8 mouse cellular contexts compared by ENCODE assay signal in the genomic region with DNA sequence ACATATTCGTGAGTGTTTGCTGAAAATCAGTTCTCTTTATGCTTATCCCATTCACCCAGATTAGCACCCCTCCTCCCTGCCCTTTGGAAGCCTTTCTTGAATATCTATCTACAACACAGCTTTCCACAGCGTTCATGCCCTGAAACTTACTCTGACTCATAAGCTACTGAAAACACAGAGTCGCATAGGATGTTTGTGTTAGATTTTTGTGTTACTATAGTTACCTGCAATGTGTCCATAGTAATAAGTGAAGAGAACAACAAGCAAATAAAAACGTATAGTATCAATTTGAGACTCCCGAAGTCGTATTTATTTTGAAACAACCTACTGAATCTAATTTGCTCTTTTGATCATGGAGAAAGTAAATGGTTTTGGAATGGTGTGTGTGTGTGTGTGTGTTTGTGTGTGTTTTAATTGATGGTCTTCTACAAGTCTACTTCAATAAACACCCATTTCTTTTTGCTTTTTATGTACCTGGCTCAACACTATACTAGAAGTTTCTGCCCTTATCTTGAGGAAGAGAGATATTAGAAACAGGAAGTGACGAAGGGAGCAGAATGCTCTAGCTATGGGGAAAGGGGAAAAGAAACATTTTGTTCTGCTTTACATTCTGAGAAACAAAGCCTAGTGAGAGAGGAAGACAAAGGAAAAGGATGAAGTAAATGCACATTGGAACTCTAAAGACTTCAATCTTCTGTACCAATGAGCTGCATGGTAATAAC. TPM values are rescaled to one million over a fixed set of nuclear protein-coding genes. Genes with fewer than 3 reads are reported as not detected.
DNase-seq lines count a peak whose midpoint lies in the region; ATAC-seq and TF ChIP-seq lines count a peak whose summit lies in the region.

No protein-coding gene starts in this region.

- DNase-seq in cerebellum, adult 2 months = no peak
- DNase-seq in cerebellum, adult 9-10 months = no peak
- DNase-seq in 416B (ENCODE audit: low read depth) = peak; percentile 71
- no peak for DNase-seq in cerebellum, postnatal 4 days (ENCODE audit: low spot score in 2 of 2)
- DNase-seq in testis, postnatal 14 days (ENCODE audit: low spot score) = no peak

- TF ChIP-seq POLR2A in cerebellum, adult 2 months (IDR thresholded peaks at IDR 0.05; ENCODE audit: borderline replicate concordance, insufficient read depth, low read length) = no peak

- H3K9me3 ChIP-seq in embryonic facial prominence, embryonic 15.5 days (replicated peaks) = no peaks in the 10 kb centered on the region
- H3K9me3 ChIP-seq in limb, embryonic 13.5 days = no peaks in the 10 kb centered on the region
- H3K9me3 ChIP-seq in neural tube, embryonic 13.5 days = no peaks in the 10 kb centered on the region

- H3K36me3 ChIP-seq in embryonic facial prominence, embryonic 15.5 days = no peaks in the 10 kb centered on the region
- H3K36me3 ChIP-seq in limb, embryonic 13.5 days = no peaks in the 10 kb centered on the region
- no peaks in the 10 kb centered on the region for H3K36me3 ChIP-seq in neural tube, embryonic 13.5 days

- no peak overlapping the region for H3K27ac ChIP-seq in cerebellum, adult 2 months (ENCODE audit: insufficient read depth, low read length)
- H3K27ac ChIP-seq in embryonic facial prominence, embryonic 15.5 days (replicated peaks) = peak overlapping the region; percentile 96
- peak overlapping the region; percentile 92; the same call in 1 of the 2 replicates for H3K27ac ChIP-seq in limb, embryonic 13.5 days
- H3K27ac ChIP-seq in neural tube, embryonic 13.5 days (replicated peaks) = peak overlapping the region; percentile 95

- no peaks in the 10 kb centered on the region for H3K4me1 ChIP-seq in cerebellum, adult 2 months (ENCODE audit: control insufficient read depth, insufficient read depth, low read length)
- H3K4me1 ChIP-seq in embryonic facial prominence, embryonic 15.5 days = peaks cover 11% of the 10 kb centered on the region
- H3K4me1 ChIP-seq in limb, embryonic 13.5 days = peaks cover 16% of the 10 kb centered on the region
- H3K4me1 ChIP-seq in neural tube, embryonic 13.5 days (replicated peaks) = peaks cover 20% of the 10 kb centered on the region

- no peaks in the 10 kb centered on the region for H3K27me3 ChIP-seq in cerebellum, adult 2 months (ENCODE audit: control insufficient read depth, insufficient read depth, low read length)
- H3K27me3 ChIP-seq in embryonic facial prominence, embryonic 15.5 days = no peaks in the 10 kb centered on the region
- no peaks in the 10 kb centered on the region for H3K27me3 ChIP-seq in limb, embryonic 13.5 days
- H3K27me3 ChIP-seq in neural tube, embryonic 13.5 days = no peaks in the 10 kb centered on the region

- no peak for TF ChIP-seq CTCF in cerebellum, adult 2 months (IDR thresholded peaks at IDR 0.05; ENCODE audit: borderline replicate concordance, insufficient read depth, low read depth, low read length)

- 61% methylated on average over 7 of the region's 7 CpGs for WGBS in cerebellum, adult 2 months
- WGBS in embryonic facial prominence, embryonic 15.5 days = 45% methylated on average over 7 of the region's 7 CpGs
- 47% methylated on average over 7 of the region's 7 CpGs for WGBS in limb, embryonic 13.5 days
- 48% methylated on average over 7 of the region's 7 CpGs for WGBS in neural tube, embryonic 13.5 days

- H3K4me3 ChIP-seq in cerebellum, adult 2 months (replicated peaks; ENCODE audit: insufficient read depth, low read depth, low read length) = peak overlapping the region; percentile 24
- H3K4me3 ChIP-seq in embryonic facial prominence, embryonic 15.5 days (replicated peaks) = peak overlapping the region; percentile 71
- peak overlapping the region; percentile 58 for H3K4me3 ChIP-seq in limb, embryonic 13.5 days
- H3K4me3 ChIP-seq in neural tube, embryonic 13.5 days = peak overlapping the region; percentile 71

- H3K9ac ChIP-seq in embryonic facial prominence, embryonic 15.5 days = no peak overlapping the region
- H3K9ac ChIP-seq in limb, embryonic 13.5 days = no peak overlapping the region
- peak overlapping the region; percentile 89; the same call in 1 of the 2 replicates for H3K9ac ChIP-seq in neural tube, embryonic 13.5 days

- ATAC-seq in embryonic facial prominence, embryonic 15.5 days (ENCODE audit: insufficient number of reproducible peaks, low FRiP score, low TSS enrichment, low read depth) = no peak
- ATAC-seq in limb, embryonic 13.5 days (ENCODE audit: low FRiP score, low read depth) = no peak
- no peak for ATAC-seq in neural tube, embryonic 13.5 days (ENCODE audit: low read depth)

- H3K4me2 ChIP-seq in embryonic facial prominence, embryonic 15.5 days (replicated peaks) = peak overlapping the region; percentile 63
- H3K4me2 ChIP-seq in limb, embryonic 13.5 days (replicated peaks) = peak overlapping the region; percentile 63
- H3K4me2 ChIP-seq in neural tube, embryonic 13.5 days = peak overlapping the region; percentile 69

RNA-seq across cellular contexts. Expression of a gene that starts 5.5 kb away (rescaled TPM):
- polyA plus RNA-seq in cerebellum, adult 2 months (2012; rRNA removed) = 102 and 109 TPM in 2 replicates
- polyA plus RNA-seq in embryonic facial prominence, embryonic 15.5 days (2015; fragmentation: Nextera tagmentation; extraction: Ambion mirVana) = 57.8 and 62.8 TPM in 2 replicates
- polyA plus RNA-seq in limb, embryonic 13.5 days (2015; fragmentation: Nextera tagmentation; extraction: Ambion mirVana) = 72.3 and 75.5 TPM in 2 replicates
- 62.6 and 68.3 TPM in 2 replicates for polyA plus RNA-seq in neural tube, embryonic 13.5 days (2015; fragmentation: Nextera tagmentation; extraction: Ambion mirVana)
